Mouse (Mus musculus) hindbrain, embryonic 16.5 days (tissue): ENCODE data around the gene Fcho1. TPM values are rescaled to one million over a fixed set of nuclear protein-coding genes. Genes with fewer than 3 reads are reported as not detected.
"Not testable (repeated sequence)": the region's sequence is repeated elsewhere in the genome, so short reads cannot be mapped to it uniquely, and the experiment has no call there.

Experiments used
- ATAC-seq: fragments of 200-750 bp; cut with Nextera tagmentation; 2 replicates; pipeline ENCODE4 v1.8.0; 2017; ENCODE audit warnings: moderate TSS enrichment, moderate library complexity
- H3K27ac ChIP-seq: fragments of 300-500 bp; sonication (generic); 2 replicates; pipeline ENCODE4 v1.5.1; 2014; ENCODE audit warnings: low read depth, mild to moderate bottlenecking, control low read depth, low read length, moderate library complexity
- H3K27me3 ChIP-seq: fragments of 300-500 bp; sonication (generic); replicated peaks from 2 replicates; pipeline ENCODE4 v1.6.1; 2014; ENCODE audit warnings: low read length; ENCODE audit not compliant: control insufficient read depth, insufficient read depth
- H3K36me3 ChIP-seq: fragments of 300-500 bp; sonication (generic); 2 replicates; pipeline ENCODE4 v1.6.1; 2014; ENCODE audit warnings: mild to moderate bottlenecking, low read length, moderate library complexity, mixed read lengths; ENCODE audit not compliant: control insufficient read depth, insufficient read depth
- H3K4me1 ChIP-seq: fragments of 300-500 bp; sonication (generic); 2 replicates; pipeline ENCODE4 v1.6.1; 2014; ENCODE audit warnings: low read depth, low read length; ENCODE audit not compliant: control insufficient read depth, insufficient read depth
- H3K4me2 ChIP-seq: fragments of 300-500 bp; sonication (generic); 2 replicates; pipeline ENCODE4 v1.6.1; 2014; ENCODE audit warnings: mild to moderate bottlenecking, low read length, control low read depth, moderate library complexity
- H3K4me3 ChIP-seq: fragments of 300-500 bp; sonication (generic); 2 replicates; pipeline ENCODE4 v1.5.1; 2014; ENCODE audit warnings: mild to moderate bottlenecking, low read length, control low read depth, moderate library complexity
- H3K9ac ChIP-seq: fragments of 300-500 bp; sonication (generic); 2 replicates; pipeline ENCODE4 v1.6.1; 2014; ENCODE audit warnings: low read depth, mild to moderate bottlenecking, control low read depth, low read length, moderate library complexity
- H3K9me3 ChIP-seq: fragments of 300-500 bp; sonication (generic); 2 replicates; pipeline ENCODE4 v1.6.1; 2014; ENCODE audit warnings: mild to moderate bottlenecking, low read length, moderate library complexity; ENCODE audit not compliant: control insufficient read depth
- WGBS: fragments of 180-500 bp; shearing (Covaris S2); extraction: QIAGEN DNeasy Blood & Tissue Kit; methylation state at CpG from one replicate; pipeline ENCODE4 v1.1.7; 2014; 5-methylcytosine and 5-hydroxymethylcytosine counted together
- polyA plus RNA-seq: library from polyadenylated mRNA; unstranded; fragments of >200 nt; fragmentation: Nextera tagmentation; extraction: Ambion mirVana; gene quantifications from 2 replicates; pipeline ENCODE4 v1.2.1, GENCODE M21; 2015

Fcho1 gene
- polyA plus RNA-seq, 1 experiment from 2014 or later, result 78.6 TPM

DNA sequence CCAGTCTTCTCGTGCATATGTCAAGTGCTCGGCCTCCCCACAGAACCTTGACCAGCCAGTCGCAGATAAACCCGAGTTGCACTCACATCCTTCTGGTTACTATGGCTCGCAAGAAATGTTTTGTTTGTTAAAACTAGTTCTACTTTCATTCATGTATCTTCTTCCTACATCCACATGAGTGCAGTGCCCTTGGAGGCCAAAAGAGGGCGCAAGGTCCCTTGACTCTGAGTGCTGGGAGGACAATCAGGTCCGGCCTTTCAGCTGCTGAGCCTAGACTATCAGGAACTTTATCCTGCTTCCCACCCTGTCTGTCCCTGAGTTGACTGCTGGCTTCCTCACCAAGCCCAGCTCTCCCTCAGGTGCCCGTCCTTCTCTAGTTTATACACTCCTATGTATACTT, 17.6 kb downstream of the Fcho1 start:
- Histone ChIP-seq H3K27me3 (peaks cover 10% of the 10 kb centered on the region), H3K9ac (no peak overlapping the region), H3K9me3 (no peaks in the 10 kb centered on the region), H3K27ac (no peak overlapping the region), H3K4me3 (no peak overlapping the region), H3K4me2 (no peak overlapping the region), H3K4me1 (peaks cover 4% of the 10 kb centered on the region), H3K36me3 (peaks cover 4% of the 10 kb centered on the region; the same call in 1 of the 2 replicates)
- no peak for ATAC-seq
- 39% methylated on average over 8 of the region's 8 CpGs for WGBS

- not testable (repeated sequence) for H3K27ac ChIP-seq, H3K9ac ChIP-seq, H3K4me3 ChIP-seq, H3K4me1 ChIP-seq, ATAC-seq, H3K4me2 ChIP-seq, H3K36me3 ChIP-seq, H3K9me3 ChIP-seq
- H3K27me3 ChIP-seq, result peaks cover 40% of the 10 kb centered on the region
Observed at GRCm38 (mm10) chr8:71703400-71703799, 22.1 kb downstream of the Fcho1 start.

- no peaks in the 10 kb centered on the region; the same call in 1 of the 2 replicates for H3K4me1 ChIP-seq
- peaks cover 40% of the 10 kb centered on the region for H3K27me3 ChIP-seq
- H3K36me3 ChIP-seq, result peaks cover 1% of the 10 kb centered on the region; the same call in 1 of the 2 replicates
- no peak overlapping the region for H3K4me3 ChIP-seq
- 83% methylated on average over 3 of the region's 3 CpGs for WGBS
- no peak overlapping the region for H3K27ac ChIP-seq
- no peaks in the 10 kb centered on the region for H3K9me3 ChIP-seq
- no peak overlapping the region for H3K9ac ChIP-seq
- H3K4me2 ChIP-seq, result no peak overlapping the region
- ATAC-seq, result no peak
Observed at GRCm38 (mm10) chr8:71702923-71703322, 22.6 kb downstream of the Fcho1 start.

GRCm38 (mm10) chr8:71702087-71702432, 23.5 kb downstream of the Fcho1 start:
- Histone ChIP-seq H3K4me1 (no peaks in the 10 kb centered on the region; the same call in 1 of the 2 replicates), H3K36me3 (no peaks in the 10 kb centered on the region; the same call in 1 of the 2 replicates), H3K9me3 (no peaks in the 10 kb centered on the region), H3K27me3 (peaks cover 40% of the 10 kb centered on the region), H3K4me2 (no peak overlapping the region), H3K9ac (no peak overlapping the region), H3K4me3 (no peak overlapping the region), H3K27ac (no peak overlapping the region)
- ATAC-seq, result no peak
- WGBS, result 36% methylated on average over 4 of the region's 4 CpGs

- Histone ChIP-seq H3K4me1 (no peaks in the 10 kb centered on the region; the same call in 1 of the 2 replicates), H3K27me3 (peaks cover 44% of the 10 kb centered on the region), H3K36me3 (no peaks in the 10 kb centered on the region), H3K4me2 (peak within 1 kb of the TSS; percentile 11), H3K9me3 (no peaks in the 10 kb centered on the region), H3K27ac (no peak within 1 kb of the TSS), H3K4me3 (peak within 1 kb of the TSS; percentile 5; the same call in 1 of the 2 replicates), H3K9ac (no peak within 1 kb of the TSS)
- 22% methylated on average over 33 of the region's 34 CpGs for WGBS
- no peak for ATAC-seq
Observed at GRCm38 (mm10) chr8:71701414-71702086, 24.0 kb downstream of the Fcho1 start, which contains the start of gene B3gnt3. Gene B3gnt3 (minus strand): TSS chr8:71701789.

- H3K27ac ChIP-seq, result no peak overlapping the region
- peaks cover 44% of the 10 kb centered on the region for H3K27me3 ChIP-seq
- H3K9ac ChIP-seq, result no peak overlapping the region
- ATAC-seq, result no peak
- H3K4me1 ChIP-seq, result no peaks in the 10 kb centered on the region; the same call in 1 of the 2 replicates
- 13% methylated on average over 29 of the region's 29 CpGs for WGBS
- H3K4me3 ChIP-seq, result no peak overlapping the region; the same call in 1 of the 2 replicates
- H3K9me3 ChIP-seq, result no peaks in the 10 kb centered on the region
- peak overlapping the region; percentile 11 for H3K4me2 ChIP-seq
- no peaks in the 10 kb centered on the region for H3K36me3 ChIP-seq
Observed at GRCm38 (mm10) chr8:71700493-71701269, 24.8 kb downstream of the Fcho1 start.

DNA sequence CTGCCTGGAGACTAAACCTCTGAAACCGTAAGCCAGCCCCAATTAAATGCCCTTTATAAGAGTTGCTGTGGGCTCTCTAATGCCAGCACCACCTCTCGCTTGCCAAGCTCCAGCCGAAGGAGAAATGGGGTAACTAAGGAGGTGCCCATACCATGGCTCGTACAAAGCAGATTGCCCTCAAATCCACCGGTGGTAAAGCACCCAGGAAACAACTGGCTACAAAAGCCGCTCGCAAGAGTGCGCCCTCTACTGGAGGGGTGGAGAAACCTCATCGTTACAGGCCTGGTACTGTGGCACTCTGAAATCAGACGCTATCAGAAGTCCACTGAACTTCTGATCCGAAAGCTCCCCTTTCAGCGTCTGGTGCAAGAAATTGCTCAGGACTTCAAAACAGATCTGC, 30.1 kb downstream of the Fcho1 start:
- H3K9me3 ChIP-seq, H3K36me3 ChIP-seq, H3K9ac ChIP-seq, H3K4me2 ChIP-seq, H3K27ac ChIP-seq, ATAC-seq, H3K4me3 ChIP-seq: not testable (repeated sequence)
- Histone ChIP-seq H3K27me3 (peaks cover 70% of the 10 kb centered on the region), H3K4me1 (peaks cover 11% of the 10 kb centered on the region)
- WGBS, result 71% methylated on average over 12 of the region's 12 CpGs

DNA sequence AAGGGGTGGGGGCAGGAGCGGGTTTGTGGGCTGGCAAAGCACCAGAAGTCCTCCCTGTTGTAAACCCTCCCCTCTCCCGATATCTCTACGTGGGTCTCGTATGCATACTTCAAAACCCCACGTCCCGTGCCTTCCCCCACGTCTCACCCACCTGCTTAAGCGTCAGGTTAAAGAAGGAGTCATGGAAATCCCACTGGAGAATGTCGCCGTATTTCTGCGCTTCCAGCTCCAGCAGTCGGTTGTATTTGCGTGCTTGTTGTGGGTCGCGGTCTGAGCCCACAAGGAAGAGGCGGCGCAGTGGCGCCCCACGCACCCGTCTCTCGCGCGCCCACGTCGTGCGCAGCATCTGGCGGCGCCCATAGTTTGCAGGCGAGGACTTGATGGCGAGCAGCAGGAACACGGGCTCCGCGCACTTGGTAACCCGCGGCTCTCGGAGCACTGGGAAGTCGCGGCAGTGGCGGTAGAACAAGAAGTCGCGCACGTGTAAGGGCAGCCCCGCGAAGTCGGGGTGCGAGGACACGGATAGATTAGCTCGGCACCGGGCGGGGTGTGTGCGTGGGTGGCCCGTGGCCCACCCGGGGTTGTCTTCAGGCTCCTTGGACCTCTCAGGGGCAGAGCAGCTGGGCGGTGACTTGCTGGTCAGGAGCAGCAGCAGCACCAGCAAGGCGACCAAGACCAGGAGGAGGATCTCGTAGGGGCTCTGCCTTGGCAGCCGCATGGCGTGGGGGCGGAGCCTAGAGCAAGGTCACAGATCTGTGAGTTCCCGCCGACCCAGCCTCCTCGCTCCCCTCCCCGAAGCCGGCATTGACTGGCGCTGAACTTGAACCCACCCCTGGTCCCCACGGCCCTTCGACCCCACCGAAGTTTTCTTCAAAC, 32.1 kb downstream of the Fcho1 start:
- H3K36me3 ChIP-seq, result no peaks in the 10 kb centered on the region
- WGBS, result 6% methylated on average over 64 of the region's 68 CpGs
- H3K4me2 ChIP-seq, result peak overlapping the region; percentile 56
- 0 out of 2 replicates have a peak, but pooled peaks cover 2% of the 10 kb centered on the region for H3K9me3 ChIP-seq
- peak; percentile 29; the same call in 1 of the 2 replicates for ATAC-seq
- H3K9ac ChIP-seq, result peak overlapping the region; percentile 50
- no peak overlapping the region for H3K27ac ChIP-seq
- H3K27me3 ChIP-seq, result peaks cover 75% of the 10 kb centered on the region
- peak overlapping the region; percentile 33 for H3K4me3 ChIP-seq
- peaks cover 15% of the 10 kb centered on the region for H3K4me1 ChIP-seq
